Mouse (Mus musculus) layer of hippocampus, postnatal 10 days (tissue): ENCODE results near the gene Atg4d. TPM values are rescaled to one million over a fixed set of nuclear protein-coding genes. Genes with fewer than 3 reads are reported as not detected.
"Not testable (repeated sequence)": the region's sequence is repeated elsewhere in the genome, so short reads cannot be mapped to it uniquely, and the experiment has no call there.

ENCODE experiments used
- DNase-seq, 2 experiments: peaks; one replicate each; pipeline ENCODE4 v3.0.0; 2021; ENCODE audit warnings: low spot score in 2 of 2
- total RNA-seq, 2 experiments: library from RNA; stranded (reverse); gene quantifications; 2 replicates each; pipeline ENCODE4 v1.2.3; 2021

The Atg4d gene
- total RNA-seq, 2 experiments from 2014 or later, result 28.8 to 29.4 TPM

- peak; percentile 76 to 84 for DNase-seq
Observed at GRCm38 (mm10) chr9:21238733-21239464, 26.2 kb upstream of the Atg4d start, which contains the start of gene Keap1. Keap1 (minus strand) TSS chr9:21239361.

GRCm38 (mm10) chr9:21239465-21239848, 25.6 kb upstream of the Atg4d start:
- DNase-seq, result no peak

- DNase-seq, result peak; percentile 87 to 88
Observed at GRCm38 (mm10) chr9:21241343-21241742, 23.8 kb upstream of the Atg4d start.

GRCm38 (mm10) chr9:21243826-21244427, 21.2 kb upstream of the Atg4d start:
- DNase-seq, result peak; percentile 40 to 48

- DNase-seq, result peak; percentile 44 to 60
Observed at GRCm38 (mm10) chr9:21244428-21245112, 20.5 kb upstream of the Atg4d start.

GRCm38 (mm10) chr9:21245113-21245487, 20.0 kb upstream of the Atg4d start:
- DNase-seq, result no peak

- DNase-seq, result no peak
Observed at GRCm38 (mm10) chr9:21246342-21246741, 18.8 kb upstream of the Atg4d start.

GRCm38 (mm10) chr9:21248326-21248725, 16.8 kb upstream of the Atg4d start, which contains the start of gene S1pr5:
S1pr5 (minus strand) TSS chr9:21248443.
- no peak for DNase-seq

GRCm38 (mm10) chr9:21249629-21250508, 15.2 kb upstream of the Atg4d start:
- no peak for DNase-seq

GRCm38 (mm10) chr9:21250509-21250908, 14.6 kb upstream of the Atg4d start:
- no peak for DNase-seq

GRCm38 (mm10) chr9:21251116-21251735, 13.9 kb upstream of the Atg4d start:
- DNase-seq, result no peak

- no peak for DNase-seq
Observed at GRCm38 (mm10) chr9:21254690-21255089, 10.4 kb upstream of the Atg4d start.

- DNase-seq, result not testable (repeated sequence)
Observed at GRCm38 (mm10) chr9:21256349-21256748, 8.7 kb upstream of the Atg4d start.

- DNase-seq, result no peak
Observed at GRCm38 (mm10) chr9:21260491-21261040, 4.5 kb upstream of the Atg4d start.

- DNase-seq, result no peak
Observed at GRCm38 (mm10) chr9:21261831-21262230, 3.3 kb upstream of the Atg4d start.

- DNase-seq, result no peak
Observed at GRCm38 (mm10) chr9:21264272-21264999, 657 bp upstream of the Atg4d start.

GRCm38 (mm10) chr9:21265611-21266010, 518 bp downstream of the Atg4d start:
- no peak for DNase-seq

GRCm38 (mm10) chr9:21266889-21267288, 1.8 kb downstream of the Atg4d start:
- no peak for DNase-seq

- no peak for DNase-seq
Observed at GRCm38 (mm10) chr9:21268305-21268704, 3.2 kb downstream of the Atg4d start.

- not testable (repeated sequence) for DNase-seq
Observed at GRCm38 (mm10) chr9:21269590-21269989, 4.5 kb downstream of the Atg4d start.
